Mouse (Mus musculus) layer of hippocampus, adult 2 months (tissue): ENCODE measurements around the gene Dock2. TPM values are rescaled to one million over a fixed set of nuclear protein-coding genes. Genes with fewer than 3 reads are reported as not detected.

Experiments
- DNase-seq, 2 experiments: peaks; one replicate each; pipeline ENCODE4 v3.0.0; 2022; ENCODE audit warnings: low spot score in 2 of 2
- H3K27ac ChIP-seq: fragments of 200-600 bp; 2 replicates; pipeline ENCODE4 v1.8.1; 2022
- H3K4me3 ChIP-seq: fragments of 200-600 bp; 2 replicates; pipeline ENCODE4 v1.8.1; 2022; ENCODE audit warnings: mild to moderate bottlenecking
- CTCF ChIP-seq: fragments of 200-600 bp; conservative IDR thresholded peaks from 2 replicates; pipeline ENCODE4 v1.8.1; 2022; ENCODE audit warnings: antibody characterized with exemption, mild to moderate bottlenecking, moderate library complexity
- total RNA-seq, 2 experiments: library from RNA; stranded (reverse); gene quantifications; 2 replicates each; pipeline ENCODE4 v1.2.3; 2021

The Dock2 gene
- total RNA-seq, 2 experiments from 2014 or later = 3.1 to 3.4 TPM

DNA sequence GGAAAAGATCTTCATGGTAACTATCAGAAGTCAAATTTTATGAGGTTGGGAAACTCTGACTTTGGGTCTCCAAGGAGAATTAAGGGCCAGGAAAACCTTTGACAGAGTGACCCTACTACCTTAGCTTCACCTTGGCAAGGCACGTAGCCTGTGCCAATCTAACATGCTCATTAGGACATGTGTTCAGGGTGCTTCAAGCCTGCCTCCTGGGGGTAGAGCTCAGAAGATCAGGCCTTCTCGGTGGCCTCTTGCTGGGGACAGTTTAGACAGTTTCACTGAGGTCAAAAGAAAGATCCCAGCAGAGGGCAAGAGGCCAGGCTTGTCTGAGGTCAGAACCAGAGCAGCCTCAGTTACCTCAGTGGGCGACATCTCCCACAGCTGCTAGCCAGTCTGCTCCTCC lies 590.0 kb downstream of the Dock2 start:
- no peak for DNase-seq
- no peak overlapping the region for H3K27ac ChIP-seq
- TF ChIP-seq CTCF = no peak
- H3K4me3 ChIP-seq = no peak overlapping the region

GRCm38 (mm10) chr11:34184266-34184665 lies 599.4 kb downstream of the Dock2 start:
- no peak for DNase-seq
- Histone ChIP-seq H3K27ac (no peak overlapping the region), H3K4me3 (no peak overlapping the region)
- TF ChIP-seq CTCF = no peak

GRCm38 (mm10) chr11:34181214-34182117 lies 602.2 kb downstream of the Dock2 start:
- no peak overlapping the region for H3K27ac ChIP-seq
- DNase-seq = peak; percentile 5 to 29
- no peak overlapping the region for H3K4me3 ChIP-seq
- no peak for TF ChIP-seq CTCF

DNA sequence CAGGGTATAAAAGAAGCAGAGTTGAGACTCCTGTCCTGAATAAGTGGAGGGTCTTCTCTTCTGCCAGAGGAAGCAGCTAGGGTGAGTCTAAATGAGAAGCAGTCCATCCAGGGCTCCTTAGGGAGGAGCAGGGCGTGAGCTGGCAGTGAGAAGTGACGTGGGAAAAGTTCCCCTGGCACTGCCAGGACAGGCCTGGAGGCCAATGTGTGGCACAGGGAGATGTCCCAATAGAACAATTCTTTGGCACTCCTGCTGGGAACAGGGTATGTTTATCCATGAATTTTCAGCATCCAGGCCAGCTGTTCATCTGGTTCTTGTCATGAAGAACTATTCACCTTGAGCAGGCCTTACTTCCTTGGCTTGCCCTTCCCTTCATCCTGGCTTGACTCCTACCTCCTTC lies 604.9 kb downstream of the Dock2 start:
- no peak for TF ChIP-seq CTCF

More for the DNA sequence above, 604.9 kb downstream of the Dock2 start:
- no peak overlapping the region for H3K27ac ChIP-seq
- H3K4me3 ChIP-seq = no peak overlapping the region
- DNase-seq = no peak

Other genes with a start within 250 kb of the Dock2 start
- 1 to 10 TPM in 1 of 2 experiments, under 1 TPM in 1; 0.71 to 1.1 TPM for gene Spdl1, start 49.7 kb upstream of the Dock2 start, total RNA-seq